Mouse (Mus musculus) urinary bladder, postnatal 4 days (tissue): ENCODE measurements around the gene Nat9.

Source experiments
- DNase-seq, 2 experiments: peaks; one replicate each; pipeline ENCODE4 v3.0.0; 2021 to 2022; ENCODE audit warnings: low spot score in 2 of 2

The Nat9 gene

GRCm38 (mm10) chr11:115215123-115215522 lies 27.5 kb upstream of the Nat9 start:
- no peak for DNase-seq

- DNase-seq: no peak
Measured at GRCm38 (mm10) chr11:115212116-115212515, 24.5 kb upstream of the Nat9 start.

- no peak for DNase-seq
Measured at GRCm38 (mm10) chr11:115209958-115210357, 22.3 kb upstream of the Nat9 start.

GRCm38 (mm10) chr11:115208776-115209732 lies 21.4 kb upstream of the Nat9 start:
- no peak for DNase-seq

- DNase-seq: no peak
Measured at GRCm38 (mm10) chr11:115208126-115208525, 20.5 kb upstream of the Nat9 start.

- no peak for DNase-seq
Measured at GRCm38 (mm10) chr11:115202756-115203155, 15.1 kb upstream of the Nat9 start.

- peak; percentile 64 to 81 for DNase-seq
Measured at GRCm38 (mm10) chr11:115202316-115202715, 14.7 kb upstream of the Nat9 start.

- DNase-seq: no peak
Measured at GRCm38 (mm10) chr11:115200520-115200919, 12.9 kb upstream of the Nat9 start.

- DNase-seq: no peak
Measured at GRCm38 (mm10) chr11:115198932-115199384, 11.3 kb upstream of the Nat9 start.

GRCm38 (mm10) chr11:115197558-115197957 lies 9.9 kb upstream of the Nat9 start:
- no peak for DNase-seq

GRCm38 (mm10) chr11:115195933-115196332 lies 8.3 kb upstream of the Nat9 start:
- DNase-seq: no peak

- no peak for DNase-seq
Measured at GRCm38 (mm10) chr11:115194693-115195092, 7.0 kb upstream of the Nat9 start.

- no peak for DNase-seq
Measured at GRCm38 (mm10) chr11:115192180-115192579, 4.5 kb upstream of the Nat9 start.

- DNase-seq: no peak
Measured at GRCm38 (mm10) chr11:115189304-115189703, 1.6 kb upstream of the Nat9 start.

GRCm38 (mm10) chr11:115188539-115189231 lies 1.0 kb upstream of the Nat9 start:
- DNase-seq: no peak

- DNase-seq: peak; percentile 99 to 100
Measured at GRCm38 (mm10) chr11:115187224-115187639, 427 bp downstream of the Nat9 start, which contains the start of gene Tmem104. Gene Tmem104, plus strand, starts transcription at chr11:115187487.

- no peak for DNase-seq
Measured at GRCm38 (mm10) chr11:115184973-115185372, 2.7 kb downstream of the Nat9 start.

- peak; percentile 71 to 87 for DNase-seq
Measured at GRCm38 (mm10) chr11:115181913-115182638, 5.6 kb downstream of the Nat9 start.

- no peak for DNase-seq
Measured at GRCm38 (mm10) chr11:115179881-115180280, 7.8 kb downstream of the Nat9 start.

GRCm38 (mm10) chr11:115179191-115179590 lies 8.5 kb downstream of the Nat9 start:
- DNase-seq: no peak

GRCm38 (mm10) chr11:115178766-115179165 lies 8.9 kb downstream of the Nat9 start:
- DNase-seq: no peak
